Mouse (Mus musculus) regulatory T cell (primary cell): ENCODE data around the gene Lcor.

Experiments
- in situ Hi-C: fragments of 300-600 bp; cut with MboI, MseI; formaldehyde crosslinking; loops from one replicate; pipeline ENCODE4 v1.15.1; 2025; ENCODE audit warnings: high pct_unique_total_duplicates

The Lcor gene

GRCm38 (mm10) chr19:41474943-41475342, 7.5 kb upstream of the Lcor start:
- in situ Hi-C loops: no loop called here

- in situ Hi-C loops: no loop called here
These were observed 5.7 kb upstream of the Lcor start for GRCm38 (mm10) chr19:41476530-41477249.

DNA sequence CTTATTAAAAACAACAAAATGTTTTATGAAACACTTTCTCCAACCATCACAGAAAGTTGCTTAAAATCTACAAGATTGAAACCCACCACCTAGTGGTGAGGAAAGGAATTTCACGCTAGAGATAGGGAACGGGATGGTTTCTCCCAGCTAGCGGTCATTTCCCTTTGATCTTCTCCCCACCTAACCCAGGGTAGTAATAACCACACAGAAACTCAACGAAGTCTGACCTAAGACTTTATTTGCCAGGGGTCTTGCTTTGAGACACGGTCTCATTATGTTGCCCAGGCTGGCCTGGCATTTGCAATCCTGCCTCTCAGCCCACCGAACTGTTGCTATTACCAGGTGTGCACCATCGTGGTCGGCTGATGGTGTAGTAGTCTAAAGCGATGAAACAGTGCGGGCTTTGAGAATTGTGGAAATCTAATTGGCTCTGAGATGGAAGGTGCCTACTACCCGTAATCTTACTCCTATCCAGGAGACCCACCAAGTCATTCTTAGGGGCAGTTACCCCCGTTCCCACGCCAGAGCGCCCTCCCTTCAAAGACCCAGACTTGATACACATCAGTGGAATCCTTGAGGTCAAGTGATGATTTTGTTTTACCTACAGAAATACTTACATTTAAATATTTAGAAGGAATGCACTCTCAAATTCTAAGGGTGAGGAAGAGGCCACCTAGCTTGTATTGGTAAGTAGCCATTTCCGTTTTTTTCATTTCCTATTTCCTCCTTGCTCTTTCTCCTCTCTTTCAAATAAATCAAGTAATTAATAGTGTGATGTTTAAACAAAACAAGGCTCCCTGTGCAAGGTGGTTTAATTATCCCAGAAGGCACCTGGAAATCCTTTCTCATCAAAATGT, 1.2 kb upstream of the Lcor start:
- in situ Hi-C loops: no loop called here

DNA sequence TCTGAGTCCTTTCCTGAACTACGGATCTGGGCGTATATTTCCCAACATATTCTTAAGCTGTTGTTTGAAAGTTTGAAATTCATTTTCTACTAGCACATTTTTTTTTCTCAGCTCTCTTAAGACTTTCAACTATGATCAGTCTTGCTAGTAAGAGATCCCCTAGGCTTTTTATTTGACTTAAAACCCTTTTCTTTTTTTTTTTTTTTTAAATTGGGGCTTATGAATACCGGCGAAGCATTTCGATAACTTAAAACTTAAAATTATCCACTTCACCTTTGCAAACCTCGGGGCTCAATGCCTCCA, 599 bp upstream of the Lcor start:
- in situ Hi-C loops: no loop called here

DNA sequence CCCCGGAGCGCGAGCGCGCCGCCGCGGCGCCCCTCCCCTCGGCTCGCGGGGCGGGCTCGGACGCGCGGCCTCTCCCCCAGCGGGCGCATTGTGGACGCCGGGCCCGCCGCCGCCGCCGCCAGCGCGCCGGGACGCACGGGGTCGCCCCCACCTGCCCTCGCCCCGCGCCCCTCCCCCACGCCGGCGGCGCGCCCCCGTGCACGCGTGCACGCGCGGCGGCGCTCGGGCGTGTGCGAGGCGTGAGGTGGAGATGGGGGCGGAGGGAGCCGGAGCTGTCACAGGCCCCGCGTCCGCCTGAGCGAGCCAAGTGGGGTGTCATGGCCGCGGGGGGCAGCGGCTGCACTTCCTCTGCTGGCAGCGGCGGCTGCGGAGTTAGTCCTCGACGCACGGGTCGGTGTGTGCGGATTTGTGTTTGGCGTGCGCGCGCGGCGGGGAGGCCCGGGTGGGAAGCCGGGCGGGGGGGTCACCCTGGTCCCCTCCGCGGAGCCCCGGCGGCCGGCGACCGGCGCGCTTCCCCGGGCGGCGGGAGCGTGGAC, 540 bp downstream of the Lcor start:
- in situ Hi-C loops: no loop called here

GRCm38 (mm10) chr19:41483445-41484040, 1.1 kb downstream of the Lcor start:
- in situ Hi-C loops: no loop called here

- in situ Hi-C loops: no loop called here
These were observed 1.9 kb downstream of the Lcor start for GRCm38 (mm10) chr19:41484361-41484760.

DNA sequence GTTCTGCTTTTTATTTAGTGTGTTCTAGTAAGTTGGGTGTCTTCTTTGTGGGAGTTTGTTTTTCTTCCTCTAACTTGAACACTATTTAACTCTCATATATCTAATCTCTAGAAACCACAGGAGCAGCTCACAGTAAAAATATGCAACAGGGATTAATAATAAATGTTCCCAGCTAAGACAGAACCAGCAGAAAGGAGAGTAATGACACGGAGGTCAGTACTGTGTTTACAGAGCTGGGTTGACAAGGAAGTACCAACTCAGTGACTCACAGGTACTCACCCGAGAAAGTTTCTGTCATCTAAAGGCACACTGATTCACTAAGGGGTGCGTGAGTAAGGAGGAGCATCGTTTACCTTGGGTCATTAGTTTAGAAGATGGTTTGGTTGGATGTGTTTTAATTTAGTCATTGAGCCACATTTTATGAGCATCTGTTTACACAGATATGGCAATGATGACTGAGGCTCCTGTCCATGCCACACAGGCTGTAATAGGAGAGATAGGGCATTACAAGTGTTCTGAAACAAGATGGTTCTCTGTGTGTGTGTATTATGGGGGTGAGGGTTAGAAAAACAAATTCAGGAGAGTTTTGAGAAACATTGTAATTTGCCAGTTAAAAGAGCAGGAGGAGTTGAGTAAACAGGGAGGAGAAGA, 13.1 kb downstream of the Lcor start:
- in situ Hi-C loops: no loop called here

DNA sequence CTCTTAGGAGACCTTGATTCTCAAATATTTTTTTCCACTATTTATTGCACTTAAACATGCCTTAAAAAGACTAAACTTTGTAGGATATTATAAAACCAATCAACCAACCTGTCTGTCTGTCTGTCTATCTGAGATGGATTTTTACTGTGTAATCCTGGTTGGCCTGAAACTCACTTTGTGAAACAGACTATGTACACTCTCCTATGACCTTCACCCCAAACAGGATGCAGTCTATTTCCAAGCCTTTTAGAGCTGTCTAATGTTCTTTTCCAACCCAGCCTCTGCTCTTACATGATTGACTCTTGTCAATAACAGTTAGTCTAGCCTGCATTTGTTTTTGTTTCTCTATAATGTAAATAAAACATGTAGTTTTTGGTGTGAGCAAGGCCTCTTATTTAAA, 13.6 kb downstream of the Lcor start:
- in situ Hi-C loops: no loop called here

DNA sequence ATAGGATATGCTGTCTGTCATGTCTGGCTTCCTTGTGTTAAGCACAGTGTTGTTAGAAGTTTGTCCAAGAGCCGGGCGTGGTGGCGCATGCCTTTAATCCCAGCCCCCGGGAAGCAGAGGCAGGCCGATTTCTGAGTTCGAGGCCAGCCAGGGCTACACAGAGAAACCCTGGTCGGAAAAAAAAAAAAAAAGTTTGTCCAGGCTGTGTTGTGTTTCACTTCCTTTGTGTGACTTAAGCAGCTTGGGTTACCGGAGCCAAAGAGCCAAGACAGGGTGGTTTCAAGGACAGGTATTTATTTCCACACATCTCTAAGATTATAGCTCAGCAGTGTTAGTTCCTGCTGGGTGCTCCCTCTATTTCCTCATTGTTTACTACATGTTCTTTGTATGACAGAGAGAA, 25.4 kb downstream of the Lcor start:
- in situ Hi-C loops: no loop called here

GRCm38 (mm10) chr19:41514836-41515235, 32.4 kb downstream of the Lcor start:
- in situ Hi-C loops: no loop called here

- in situ Hi-C loops: no loop called here
These were observed 33.1 kb downstream of the Lcor start for GRCm38 (mm10) chr19:41515549-41515948.

- in situ Hi-C loops: no loop called here
These were observed 34.6 kb downstream of the Lcor start for GRCm38 (mm10) chr19:41517006-41517405.

DNA sequence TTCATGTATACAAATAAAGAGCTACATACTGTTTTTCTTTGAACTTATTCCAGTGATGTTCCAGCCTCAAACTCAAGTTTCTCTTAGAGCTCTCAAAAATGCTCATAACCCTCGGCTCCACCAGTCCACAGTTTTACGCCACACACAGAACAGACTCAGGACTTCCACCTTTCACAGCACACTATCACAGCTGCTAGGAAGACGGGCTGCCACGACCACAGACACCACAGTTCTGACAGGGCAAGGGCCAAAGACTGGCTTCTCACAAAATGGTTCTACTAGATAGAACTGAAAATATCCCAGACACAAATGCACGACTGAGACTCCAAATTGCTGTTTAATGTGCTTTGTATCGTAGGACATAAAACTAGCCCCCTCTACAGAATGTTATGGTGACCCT, 36.7 kb downstream of the Lcor start:
- in situ Hi-C loops: no loop called here

DNA sequence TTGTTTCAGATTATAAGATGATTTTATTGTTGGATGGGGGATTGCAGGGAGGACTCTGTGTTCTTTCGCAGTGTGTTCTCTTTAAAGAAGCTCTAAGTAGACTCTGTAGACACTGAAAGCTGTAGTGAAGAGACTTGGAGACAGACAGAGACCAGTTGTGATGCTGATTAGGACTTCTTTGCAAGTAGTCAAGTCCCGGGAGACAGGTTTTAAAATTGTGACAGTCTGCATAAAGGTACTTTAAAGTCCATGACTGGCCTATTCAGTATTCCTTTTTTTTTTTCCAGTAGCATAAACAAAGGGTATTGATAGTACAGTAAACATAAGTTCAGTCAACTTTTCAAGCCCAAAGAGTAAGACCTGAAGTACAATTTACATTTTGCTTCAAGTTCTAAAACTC, 39.8 kb downstream of the Lcor start:
- in situ Hi-C loops: no loop called here

- in situ Hi-C loops: no loop called here
These were observed 41.5 kb downstream of the Lcor start for GRCm38 (mm10) chr19:41523798-41524563.

GRCm38 (mm10) chr19:41529169-41529568, 46.7 kb downstream of the Lcor start:
- in situ Hi-C loops: no loop called here

DNA sequence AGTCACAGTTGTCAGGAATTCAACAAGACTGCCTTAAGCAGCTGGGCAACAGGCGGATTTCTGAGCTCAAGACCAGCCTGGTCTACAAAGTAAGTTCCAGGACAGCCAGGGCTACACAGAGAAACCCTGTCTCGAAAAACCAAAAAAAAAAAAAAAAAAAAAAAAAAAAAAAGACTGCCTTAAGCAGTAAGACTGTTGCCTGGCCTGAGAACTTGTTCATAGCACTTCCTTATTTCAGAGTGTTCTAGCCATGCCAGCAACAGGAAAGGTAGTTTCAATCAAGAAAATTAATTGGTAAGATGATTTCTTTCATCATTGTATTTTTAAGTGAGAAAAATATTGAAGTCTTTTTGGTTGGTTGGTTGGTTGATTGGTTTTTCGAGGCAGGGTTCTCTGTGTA, 51.6 kb downstream of the Lcor start:
- in situ Hi-C loops: no loop called here

GRCm38 (mm10) chr19:41556981-41557380, 74.5 kb downstream of the Lcor start:
- in situ Hi-C loops: no loop called here

DNA sequence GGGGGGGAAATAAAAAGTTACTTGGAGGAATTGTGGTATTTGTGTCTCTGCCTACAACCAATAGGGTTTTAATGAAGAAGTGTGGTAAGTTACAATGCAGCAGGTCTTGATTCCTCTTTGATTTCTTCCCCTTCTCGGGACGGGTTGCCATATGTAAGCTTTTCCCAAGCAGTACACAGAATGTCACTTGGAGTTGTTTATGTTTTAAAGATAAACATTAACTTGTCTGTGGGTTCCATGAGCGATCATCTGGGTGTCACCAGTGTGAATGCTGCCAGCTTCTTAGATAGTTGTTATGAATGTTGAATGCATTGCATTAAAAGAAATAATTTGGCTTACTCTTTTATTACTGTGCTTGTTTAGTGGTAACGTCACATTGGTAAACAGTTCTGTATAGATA, 75.1 kb downstream of the Lcor start:
- in situ Hi-C loops: no loop called here

DNA sequence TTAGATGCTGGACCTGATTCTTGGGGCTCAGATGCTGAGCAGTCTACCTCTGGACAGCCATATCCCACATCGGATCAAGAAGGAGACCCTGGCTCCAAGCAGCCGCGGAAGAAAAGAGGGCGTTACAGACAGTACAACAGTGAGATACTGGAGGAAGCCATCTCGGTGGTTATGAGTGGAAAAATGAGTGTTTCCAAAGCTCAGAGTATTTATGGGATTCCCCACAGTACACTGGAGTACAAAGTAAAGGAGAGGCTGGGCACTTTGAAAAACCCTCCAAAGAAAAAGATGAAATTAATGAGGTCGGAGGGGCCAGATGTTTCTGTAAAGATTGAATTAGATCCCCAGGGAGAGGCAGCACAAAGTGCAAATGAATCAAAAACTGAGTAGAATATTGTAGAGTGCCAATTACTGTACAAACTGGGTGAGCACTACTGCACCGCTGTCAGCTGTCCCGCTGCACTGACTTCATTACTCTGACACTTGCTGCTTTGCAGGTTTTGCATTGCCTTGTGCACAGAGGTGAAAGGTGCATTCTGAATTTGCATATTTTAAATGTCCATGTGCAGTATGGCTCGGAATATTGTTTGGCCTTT, 76.6 kb downstream of the Lcor start:
- in situ Hi-C loops: no loop called here
